Mouse (Mus musculus) lung, postnatal 0 days (tissue): Measurements from ENCODE around the gene Samd4b. TPM values are rescaled to one million over a fixed set of nuclear protein-coding genes. Genes with fewer than 3 reads are reported as not detected.

Experiments
- ATAC-seq: fragments of 200-750 bp; cut with Nextera tagmentation; 2 replicates; pipeline ENCODE4 v1.8.0; 2017; ENCODE audit warnings: moderate library complexity
- DNase-seq: peaks from one replicate; pipeline ENCODE4 v3.0.0-alpha.2; 2016; ENCODE audit warnings: low spot score
- H3K27ac ChIP-seq: fragments of 300-500 bp; sonication (generic); 2 replicates; pipeline ENCODE4 v1.5.1; 2014; ENCODE audit warnings: antibody characterized with exemption, mild to moderate bottlenecking, low read length, mixed read lengths
- H3K27me3 ChIP-seq: fragments of 300-500 bp; sonication (generic); replicated peaks from 2 replicates; pipeline ENCODE4 v1.6.1; 2014; ENCODE audit warnings: low read length, mixed read lengths; ENCODE audit not compliant: insufficient read depth
- H3K36me3 ChIP-seq: fragments of 300-500 bp; sonication (generic); 2 replicates; pipeline ENCODE4 v1.6.1; 2014; ENCODE audit warnings: low read length, mixed read lengths; ENCODE audit not compliant: insufficient read depth
- H3K4me1 ChIP-seq: fragments of 300-500 bp; sonication (generic); 2 replicates; pipeline ENCODE4 v1.6.1; 2014; ENCODE audit warnings: antibody characterized with exemption, low read depth, low read length, mixed read lengths; ENCODE audit not compliant: insufficient read depth
- H3K4me2 ChIP-seq: fragments of 300-500 bp; sonication (generic); replicated peaks from 2 replicates; pipeline ENCODE4 v1.6.1; 2014; ENCODE audit warnings: low read depth, mild to moderate bottlenecking, low read length, moderate library complexity, mixed read lengths
- H3K4me3 ChIP-seq: fragments of 300-500 bp; sonication (generic); 2 replicates; pipeline ENCODE4 v1.5.1; 2014; ENCODE audit warnings: low read depth, low read length
- H3K9ac ChIP-seq: fragments of 300-500 bp; sonication (generic); replicated peaks from 2 replicates; pipeline ENCODE4 v1.6.1; 2014; ENCODE audit warnings: low read depth, mild to moderate bottlenecking
- H3K9me3 ChIP-seq: fragments of 300-500 bp; sonication (generic); 2 replicates; pipeline ENCODE4 v1.6.1; 2016; ENCODE audit warnings: low read length, mixed read lengths
- CTCF ChIP-seq: IDR thresholded peaks from 2 replicates; pipeline ENCODE4 v1.5.1; 2016; ENCODE audit warnings: antibody characterized with exemption, mild to moderate bottlenecking
- EP300 ChIP-seq: IDR thresholded peaks from 2 replicates; pipeline ENCODE4 v1.6.1; 2016; ENCODE audit warnings: antibody characterized with exemption, mild to moderate bottlenecking, control low read depth
- WGBS: fragments of 180-500 bp; shearing (Covaris S2); extraction: QIAGEN DNeasy Blood & Tissue Kit; methylation state at CpG from one replicate; pipeline ENCODE4 v1.1.7; 2014; 5-methylcytosine and 5-hydroxymethylcytosine counted together
- polyA plus RNA-seq: library from polyadenylated mRNA; unstranded; fragments of >200 nt; fragmentation: Nextera tagmentation; extraction: Ambion mirVana; gene quantifications from 2 replicates; pipeline ENCODE4 v1.2.1, GENCODE M21; 2015

The Samd4b gene
- polyA plus RNA-seq, 1 experiment from 2014 or later = 13.4 TPM

DNA sequence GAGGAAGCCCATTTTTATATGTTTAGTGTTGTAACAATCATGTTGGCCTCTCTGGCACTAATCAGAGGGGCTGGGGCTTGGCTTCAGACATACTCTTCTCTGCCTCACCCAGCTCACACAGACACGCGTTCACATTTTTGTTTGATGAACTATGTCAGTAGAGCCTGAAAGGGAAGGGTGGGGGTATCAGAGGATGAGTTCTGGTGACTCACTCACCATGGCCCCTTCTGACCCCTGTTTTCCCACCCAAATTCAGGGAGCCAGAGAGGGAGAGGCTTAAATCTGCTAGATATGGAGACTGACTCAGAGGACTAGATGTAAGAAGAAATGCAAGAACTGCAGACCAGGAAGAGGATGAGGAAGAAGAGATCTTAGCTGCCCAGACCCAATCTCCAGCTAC, 178.5 kb downstream of the Samd4b start:
- no peak for ATAC-seq
- Histone ChIP-seq H3K4me3 (no peak overlapping the region), H3K27ac (no peak overlapping the region; the same call in 1 of the 2 replicates), H3K4me1 (no peaks in the 10 kb centered on the region), H3K9me3 (no peaks in the 10 kb centered on the region), H3K4me2 (no peak overlapping the region), H3K9ac (no peak overlapping the region), H3K27me3 (no peaks in the 10 kb centered on the region), H3K36me3 (peaks cover 25% of the 10 kb centered on the region)
- peak; percentile 35 for DNase-seq
- WGBS = 83% methylated on average over 2 of the region's 2 CpGs
- TF ChIP-seq EP300 = no peak
- no peak for TF ChIP-seq CTCF

DNA sequence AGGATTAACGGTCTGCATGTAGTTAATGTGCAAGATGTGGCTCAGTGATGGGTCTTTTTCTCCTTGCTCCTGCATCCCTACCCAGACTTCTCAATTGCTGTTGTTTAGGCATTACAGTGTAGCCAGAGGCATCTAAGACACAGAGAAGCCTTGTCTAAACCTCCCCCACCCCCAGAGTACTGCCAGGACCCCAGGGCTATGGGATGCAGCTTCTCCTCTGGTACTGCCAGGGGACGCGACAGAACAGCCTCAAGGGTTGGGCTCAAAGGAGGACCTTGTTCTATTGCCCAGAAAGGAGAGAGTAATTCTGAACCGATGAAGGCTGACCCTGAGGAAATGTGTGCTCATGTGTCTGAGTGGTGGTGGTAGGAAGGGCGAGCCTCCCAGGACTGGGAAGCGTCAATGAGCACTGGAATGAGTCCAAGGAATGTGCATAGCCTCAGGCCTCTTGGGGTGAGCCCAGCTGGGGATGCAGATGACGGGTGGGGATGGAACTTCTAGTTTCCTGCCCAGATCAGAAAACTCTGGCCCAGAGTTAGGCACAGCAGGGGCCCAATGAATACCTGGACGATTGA, 179.8 kb downstream of the Samd4b start:
- Histone ChIP-seq H3K9ac (no peak overlapping the region), H3K27me3 (no peaks in the 10 kb centered on the region), H3K4me3 (no peak overlapping the region), H3K4me1 (no peaks in the 10 kb centered on the region), H3K4me2 (no peak overlapping the region), H3K36me3 (peaks cover 34% of the 10 kb centered on the region), H3K9me3 (no peaks in the 10 kb centered on the region), H3K27ac (no peak overlapping the region)
- TF ChIP-seq CTCF (no peak), EP300 (no peak)
- peak; percentile 85 for ATAC-seq
- 48% methylated on average over 8 of the region's 8 CpGs for WGBS
- peak; percentile 77 for DNase-seq

DNA sequence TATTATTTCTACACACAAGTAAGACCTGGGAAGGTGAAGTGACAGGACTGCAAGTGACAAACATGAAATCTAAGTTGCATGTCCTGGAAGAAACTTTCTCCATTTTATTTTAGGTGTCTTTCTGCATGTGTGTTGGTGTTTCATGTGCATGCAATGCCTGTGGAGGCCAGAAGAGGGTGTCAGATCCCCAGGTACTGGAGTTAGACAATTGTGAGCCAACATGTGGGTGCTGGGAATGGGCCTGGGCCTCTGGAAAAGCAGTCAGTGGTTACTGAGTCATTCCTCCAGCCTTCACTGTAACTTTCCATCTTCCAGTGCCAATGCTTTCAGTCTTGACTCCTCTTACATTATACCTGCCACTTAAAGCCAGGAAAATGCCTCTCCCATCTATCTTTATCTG, 180.6 kb downstream of the Samd4b start:
- TF ChIP-seq CTCF = peak; percentile 39
- no peak for TF ChIP-seq EP300
- Histone ChIP-seq H3K9ac (no peak overlapping the region), H3K4me1 (no peaks in the 10 kb centered on the region), H3K27ac (no peak overlapping the region), H3K27me3 (no peaks in the 10 kb centered on the region), H3K9me3 (no peaks in the 10 kb centered on the region), H3K4me3 (no peak overlapping the region), H3K36me3 (peaks cover 26% of the 10 kb centered on the region), H3K4me2 (no peak overlapping the region)
- DNase-seq = no peak
- ATAC-seq = no peak

DNA sequence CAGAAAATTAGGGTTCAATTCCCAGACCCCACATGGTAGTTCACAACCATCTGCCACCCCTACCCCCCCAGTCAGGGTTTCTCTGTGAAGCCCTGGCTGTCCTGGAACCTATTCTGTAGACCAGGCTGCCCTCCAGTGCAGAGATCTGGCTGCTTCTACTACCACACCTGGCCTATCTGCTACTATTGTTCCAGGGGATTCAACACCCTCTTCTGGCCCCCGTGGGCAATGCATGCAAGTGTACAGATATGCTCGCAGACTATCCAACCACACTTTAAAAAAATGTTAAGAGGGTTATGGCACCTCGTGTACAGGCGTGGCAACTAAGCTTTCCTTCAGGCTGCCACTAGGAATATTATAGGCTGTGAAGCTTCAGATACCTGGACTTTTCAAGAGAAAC, 185.1 kb downstream of the Samd4b start:
- Histone ChIP-seq H3K9me3 (no peaks in the 10 kb centered on the region), H3K4me2 (no peak overlapping the region), H3K36me3 (peaks cover 13% of the 10 kb centered on the region; the same call in 1 of the 2 replicates), H3K27ac (no peak overlapping the region), H3K4me1 (peaks cover 4% of the 10 kb centered on the region; the same call in 1 of the 2 replicates), H3K4me3 (no peak overlapping the region), H3K27me3 (no peaks in the 10 kb centered on the region), H3K9ac (no peak overlapping the region)
- WGBS = 69% methylated on average over 4 of the region's 4 CpGs
- ATAC-seq (no peak), DNase-seq (no peak)
- TF ChIP-seq CTCF = peak; percentile 16; the same call in 1 of the 2 replicates
- TF ChIP-seq EP300 = no peak

DNA sequence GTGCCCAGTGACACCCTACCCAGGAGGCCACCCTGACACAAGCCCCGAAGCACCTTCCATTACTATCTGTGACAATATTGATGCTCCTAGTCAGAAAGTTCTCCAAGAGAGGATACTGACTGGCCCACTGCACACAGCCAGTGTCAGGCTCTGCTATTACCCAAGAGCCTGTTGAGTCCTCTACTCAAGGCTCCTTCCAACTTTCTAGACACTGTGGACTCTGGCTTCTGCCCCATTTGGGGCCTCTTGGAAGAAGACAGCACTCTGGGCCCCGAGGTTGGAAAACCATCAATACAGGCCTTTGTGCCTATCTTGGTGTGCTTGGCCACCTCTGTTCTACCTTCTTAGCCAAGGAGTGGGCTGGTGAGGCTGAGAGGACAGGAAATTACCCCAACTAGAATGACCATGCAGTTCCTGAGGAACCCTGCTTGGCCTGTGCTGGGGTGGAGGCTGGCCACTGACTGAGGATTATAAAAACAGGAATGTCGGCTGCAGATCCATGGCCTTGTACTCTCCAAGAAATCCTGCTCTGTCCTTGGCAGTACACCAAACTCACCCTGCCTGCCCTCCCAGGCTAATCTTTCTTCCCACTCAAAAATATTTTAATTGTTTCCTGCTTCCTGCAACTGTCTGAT, 187.0 kb downstream of the Samd4b start:
- peaks cover 4% of the 10 kb centered on the region; the same call in 1 of the 2 replicates for H3K4me1 ChIP-seq
- no peak overlapping the region for H3K4me3 ChIP-seq
- no peaks in the 10 kb centered on the region for H3K9me3 ChIP-seq
- WGBS = 57% methylated on average over 3 of the region's 3 CpGs
- H3K27ac ChIP-seq = peak overlapping the region; percentile 43; the same call in 1 of the 2 replicates
- peak; percentile 54 for DNase-seq
- H3K27me3 ChIP-seq = no peaks in the 10 kb centered on the region
- H3K36me3 ChIP-seq = peaks cover 31% of the 10 kb centered on the region
- no peak overlapping the region for H3K4me2 ChIP-seq
- TF ChIP-seq EP300 (no peak), CTCF (no peak)
- peak; percentile 68 for ATAC-seq
- H3K9ac ChIP-seq = no peak overlapping the region

DNA sequence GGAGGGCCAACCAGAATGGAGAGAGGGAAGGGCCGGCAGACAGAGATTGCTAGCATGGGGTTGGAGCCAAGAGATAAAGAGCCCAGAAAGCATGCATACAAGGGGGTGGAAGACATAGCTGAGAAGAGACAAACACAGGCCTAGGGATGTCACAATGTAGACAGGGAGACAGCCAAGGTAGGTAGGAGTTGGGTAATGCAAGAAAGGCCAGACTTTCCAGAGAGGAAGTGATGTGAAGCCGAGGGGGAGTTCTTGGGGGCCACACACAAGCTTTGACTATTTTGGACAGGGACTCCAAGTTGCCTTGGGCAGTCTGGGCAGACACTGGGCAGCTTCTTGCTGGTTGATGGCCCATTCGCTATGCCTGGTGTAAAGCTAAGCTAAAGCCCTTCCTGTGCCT, 196.0 kb downstream of the Samd4b start:
- TF ChIP-seq CTCF (no peak), EP300 (no peak)
- no peak for DNase-seq
- H3K36me3 ChIP-seq = peaks cover 55% of the 10 kb centered on the region

More for the DNA sequence above, 196.0 kb downstream of the Samd4b start:
- Histone ChIP-seq H3K9me3 (no peaks in the 10 kb centered on the region), H3K27ac (no peak overlapping the region), H3K4me1 (no peaks in the 10 kb centered on the region), H3K4me3 (no peak overlapping the region), H3K9ac (no peak overlapping the region), H3K27me3 (no peaks in the 10 kb centered on the region), H3K4me2 (no peak overlapping the region)
- no peak for ATAC-seq
- WGBS = 68% methylated on average over 3 of the region's 3 CpGs
